Mouse (Mus musculus): Measurements from ENCODE around the gene Cyp4a10.
A peak's percentile ranks its signal among the peaks of the same experiment; 100 is the strongest.
"Not testable (repeated sequence)": the region's sequence is repeated elsewhere in the genome, so short reads cannot be mapped to it uniquely, and the experiment has no call there.

The Cyp4a10 gene

GRCm38 (mm10) chr4:115518000-115518399 is at the start of gene Cyp4a10:
Gene Cyp4a10, plus strand, starts transcription at chr4:115518264.
- DNase-seq: not testable (repeated sequence)

- not testable (repeated sequence) for DNase-seq
Observed at GRCm38 (mm10) chr4:115473585-115473984, 44.5 kb upstream of the Cyp4a10 start.

GRCm38 (mm10) chr4:115476051-115476450 is 42.0 kb upstream of the Cyp4a10 start:
- DNase-seq: peak; percentile 55

- DNase-seq: no peak
Observed at GRCm38 (mm10) chr4:115481006-115481652, 36.9 kb upstream of the Cyp4a10 start.

- DNase-seq: no peak
Observed at GRCm38 (mm10) chr4:115496001-115496400, 22.1 kb upstream of the Cyp4a10 start, which contains the start of gene Cyp4a14. Gene Cyp4a14, minus strand, starts transcription at chr4:115496142.

GRCm38 (mm10) chr4:115497466-115497865 is 20.6 kb upstream of the Cyp4a10 start:
- no peak for DNase-seq

- not testable (repeated sequence) for DNase-seq
Observed at GRCm38 (mm10) chr4:115513964-115514363, 4.1 kb upstream of the Cyp4a10 start.

GRCm38 (mm10) chr4:115519444-115519843 is 1.4 kb downstream of the Cyp4a10 start:
- DNase-seq: no peak

GRCm38 (mm10) chr4:115521766-115522165 is 3.7 kb downstream of the Cyp4a10 start:
- no peak for DNase-seq

- no peak for DNase-seq
Observed at GRCm38 (mm10) chr4:115545101-115545500, 27.0 kb downstream of the Cyp4a10 start.

GRCm38 (mm10) chr4:115546141-115546828 is 28.2 kb downstream of the Cyp4a10 start:
- DNase-seq: peak; percentile 59

- no peak for DNase-seq
Observed at GRCm38 (mm10) chr4:115552726-115553125, 34.7 kb downstream of the Cyp4a10 start.

- DNase-seq: no peak
Observed at GRCm38 (mm10) chr4:115555513-115555912, 37.4 kb downstream of the Cyp4a10 start.

- DNase-seq: no peak
Observed at GRCm38 (mm10) chr4:115557861-115558561, 39.9 kb downstream of the Cyp4a10 start.

- not testable (repeated sequence) for DNase-seq
Observed at GRCm38 (mm10) chr4:115561236-115561635, 43.2 kb downstream of the Cyp4a10 start.

- no peak for DNase-seq
Observed at GRCm38 (mm10) chr4:115563401-115563800, 45.3 kb downstream of the Cyp4a10 start, which contains the start of gene Cyp4a31. Gene Cyp4a31, plus strand, starts transcription at chr4:115563649.

GRCm38 (mm10) chr4:115564469-115565225 is 46.6 kb downstream of the Cyp4a10 start:
- not testable (repeated sequence) for DNase-seq

- no peak for DNase-seq
Observed at GRCm38 (mm10) chr4:115575255-115575654, 57.2 kb downstream of the Cyp4a10 start.

- peak; percentile 81 for DNase-seq
Observed at GRCm38 (mm10) chr4:115575776-115576175, 57.7 kb downstream of the Cyp4a10 start.

- peak; percentile 59 for DNase-seq
Observed at GRCm38 (mm10) chr4:115583036-115583435, 65.0 kb downstream of the Cyp4a10 start.

Measured in lung, postnatal 36 days (tissue).